22 mouse cellular contexts compared by ENCODE assay signal in the genomic region with DNA sequence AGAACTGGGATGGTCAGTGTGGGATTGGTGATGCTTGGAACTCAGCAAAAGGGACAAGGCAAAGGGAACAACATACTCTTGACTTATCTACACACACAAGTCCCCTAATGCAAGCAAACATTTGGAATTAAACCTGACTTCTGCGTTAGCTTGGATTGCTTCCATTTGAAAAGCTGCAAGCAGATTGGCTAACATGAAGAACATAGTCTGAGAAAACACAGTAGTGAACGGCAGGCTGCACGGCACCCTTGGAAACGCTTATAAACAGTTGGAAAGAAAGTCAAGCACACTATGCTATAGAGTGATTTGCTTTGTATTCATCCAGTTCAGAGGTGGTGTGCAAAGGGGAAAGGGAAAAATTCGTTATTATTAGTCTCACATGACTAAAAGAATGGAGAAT.
A peak's percentile ranks its signal among the peaks of the same experiment; 100 is the strongest.
DNase-seq lines count a peak whose midpoint lies in the region; ATAC-seq and TF ChIP-seq lines count a peak whose summit lies in the region.
"Had no signal": no experiment of that assay in that cellular context is flagged by ENCODE, and none has a peak within 500 bp of the region (broad histone marks: within the 10 kb centered on the region; RNA-seq: fewer than 3 reads in every experiment).

No protein-coding gene starts in this region.

- H3K36me3 ChIP-seq in forebrain, embryonic 14.5 days (ENCODE audit: control insufficient read depth, insufficient read depth, low read length): no peaks in the 10 kb centered on the region
- H3K36me3 ChIP-seq in forebrain, embryonic 13.5 days (ENCODE audit: poor library complexity, severe bottlenecking): no peaks in the 10 kb centered on the region
- no peaks in the 10 kb centered on the region for H3K36me3 ChIP-seq in forebrain, postnatal 0 days (ENCODE audit: insufficient read depth)
- H3K36me3 ChIP-seq in forebrain, embryonic 16.5 days (ENCODE audit: control insufficient read depth, insufficient read depth): no peaks in the 10 kb centered on the region
- H3K36me3 ChIP-seq in heart, embryonic 10.5 days: no peaks in the 10 kb centered on the region
- H3K36me3 ChIP-seq: G1E had no signal

- no peak overlapping the region for H3K4me2 ChIP-seq in forebrain, embryonic 14.5 days (ENCODE audit: low read length)
- no peak overlapping the region for H3K4me2 ChIP-seq in forebrain, embryonic 13.5 days
- H3K4me2 ChIP-seq in forebrain, postnatal 0 days (ENCODE audit: low read depth): no peak overlapping the region
- H3K4me2 ChIP-seq in forebrain, embryonic 16.5 days (ENCODE audit: low read length): no peak overlapping the region

- H3K9ac ChIP-seq in forebrain, embryonic 14.5 days (ENCODE audit: low read length): no peak overlapping the region
- H3K9ac ChIP-seq in forebrain, embryonic 13.5 days: no peak overlapping the region
- no peak overlapping the region for H3K9ac ChIP-seq in forebrain, postnatal 0 days
- no peak overlapping the region for H3K9ac ChIP-seq in forebrain, embryonic 16.5 days (replicated peaks; ENCODE audit: low read depth, low read length)

- DNase-seq in forebrain, embryonic 14.5 days (ENCODE audit: low spot score): peak; percentile 47
- peak; percentile 49 for DNase-seq in forebrain, postnatal 0 days
- DNase-seq in heart, adult 11 months: peak; percentile 62
- DNase-seq in heart, embryonic 10.5 days (ENCODE audit: low spot score): no peak
- peak; percentile 59 for DNase-seq in brain, embryonic 14.5 days (ENCODE audit: low read depth)
- no peak for DNase-seq in gastrocnemius, postnatal 25 days
- DNase-seq: adrenal gland, adult 2 months; adrenal gland, adult 8-10 months; adrenal gland, postnatal 10 days; adrenal gland, postnatal 14 days; adrenal gland, postnatal 25 days; adrenal gland, postnatal 36 days; B cell, adult 2 months; cerebellum, adult 11 months; cerebellum, adult 11-12 months; cerebellum, adult 18-20 months had no signal

- 81% methylated on average over 5 of the region's 5 CpGs for WGBS in forebrain, embryonic 14.5 days
- 70% methylated on average over 5 of the region's 5 CpGs for WGBS in forebrain, embryonic 13.5 days
- WGBS in forebrain, postnatal 0 days: 61% methylated on average over 5 of the region's 5 CpGs
- 56% methylated on average over 5 of the region's 5 CpGs for WGBS in forebrain, embryonic 16.5 days
- 86% methylated on average over 5 of the region's 5 CpGs for WGBS in heart, embryonic 10.5 days

- H3K27me3 ChIP-seq in forebrain, embryonic 14.5 days (replicated peaks; ENCODE audit: control insufficient read depth, insufficient read depth, low read length): no peaks in the 10 kb centered on the region
- no peaks in the 10 kb centered on the region for H3K27me3 ChIP-seq in forebrain, embryonic 13.5 days
- H3K27me3 ChIP-seq in forebrain, postnatal 0 days (ENCODE audit: insufficient read depth, low read length): no peaks in the 10 kb centered on the region
- H3K27me3 ChIP-seq in forebrain, embryonic 16.5 days (replicated peaks; ENCODE audit: control insufficient read depth, insufficient read depth, low read length): no peaks in the 10 kb centered on the region
- no peaks in the 10 kb centered on the region for H3K27me3 ChIP-seq in heart, embryonic 10.5 days (ENCODE audit: insufficient read depth, poor library complexity, severe bottlenecking)

- H3K27ac ChIP-seq in forebrain, embryonic 14.5 days (ENCODE audit: low read depth, low read length): no peak overlapping the region
- H3K27ac ChIP-seq in forebrain, embryonic 13.5 days: no peak overlapping the region
- no peak overlapping the region for H3K27ac ChIP-seq in forebrain, postnatal 0 days (ENCODE audit: low read depth, low read length)
- H3K27ac ChIP-seq in forebrain, embryonic 16.5 days (ENCODE audit: low read length): no peak overlapping the region
- H3K27ac ChIP-seq in heart, embryonic 10.5 days: no peak overlapping the region

- no peak for ATAC-seq in forebrain, embryonic 14.5 days
- no peak for ATAC-seq in forebrain, embryonic 13.5 days
- ATAC-seq in forebrain, postnatal 0 days: no peak
- ATAC-seq in forebrain, embryonic 16.5 days: no peak
- ATAC-seq: activated CD4-positive, CD25-positive, alpha-beta regulatory T cell, adult 4 months; CD4-positive, CD25-positive, alpha-beta regulatory T cell, adult 4 months; Patski had no signal

- no peak overlapping the region for H3K4me3 ChIP-seq in forebrain, embryonic 14.5 days (ENCODE audit: low read depth, low read length)
- no peak overlapping the region for H3K4me3 ChIP-seq in forebrain, embryonic 13.5 days
- no peak overlapping the region for H3K4me3 ChIP-seq in forebrain, postnatal 0 days (ENCODE audit: low read depth, low read length)
- H3K4me3 ChIP-seq in forebrain, embryonic 16.5 days (replicated peaks; ENCODE audit: low read length): no peak overlapping the region
- no peak overlapping the region for H3K4me3 ChIP-seq in heart, embryonic 10.5 days

- no peaks in the 10 kb centered on the region for H3K4me1 ChIP-seq in forebrain, embryonic 14.5 days (ENCODE audit: control insufficient read depth, insufficient read depth, low read length)
- H3K4me1 ChIP-seq in forebrain, embryonic 13.5 days: no peaks in the 10 kb centered on the region
- H3K4me1 ChIP-seq in forebrain, postnatal 0 days (ENCODE audit: insufficient read depth): no peaks in the 10 kb centered on the region
- H3K4me1 ChIP-seq in forebrain, embryonic 16.5 days (replicated peaks; ENCODE audit: control insufficient read depth, insufficient read depth, low read length): 0 out of 2 replicates have a peak, but pooled peaks cover 4% of the 10 kb centered on the region
- no peaks in the 10 kb centered on the region for H3K4me1 ChIP-seq in heart, embryonic 10.5 days

- no peak for TF ChIP-seq CTCF in forebrain, postnatal 0 days (IDR thresholded peaks at IDR 0.05; ENCODE audit: low read depth)
- no peak for TF ChIP-seq CTCF in brain, embryonic 14.5 days (IDR thresholded peaks at IDR 0.05; ENCODE audit: borderline replicate concordance, extremely low read depth, insufficient read depth, insufficient read length)

- no peak for TF ChIP-seq POLR2A in brain, embryonic 14.5 days (IDR thresholded peaks at IDR 0.05; ENCODE audit: borderline replicate concordance, extremely low read depth, insufficient read depth, insufficient read length, poor library complexity, severe bottlenecking)

- H3K9me3 ChIP-seq in forebrain, embryonic 14.5 days (replicated peaks; ENCODE audit: control insufficient read depth, low read length): no peaks in the 10 kb centered on the region
- H3K9me3 ChIP-seq in forebrain, embryonic 13.5 days (replicated peaks): no peaks in the 10 kb centered on the region
- H3K9me3 ChIP-seq in forebrain, postnatal 0 days (ENCODE audit: low read length): no peaks in the 10 kb centered on the region
- no peaks in the 10 kb centered on the region for H3K9me3 ChIP-seq in forebrain, embryonic 16.5 days (ENCODE audit: control insufficient read depth, low read length)
- H3K9me3 ChIP-seq in heart, embryonic 10.5 days: no peaks in the 10 kb centered on the region

Comparison
In these comparisons a context has a peak if more than half of its experiments do, and no peak if none do; other contexts are left out.
1. DNase-seq: peak in forebrain, embryonic 14.5 days (single experiment), forebrain, postnatal 0 days (single experiment), heart, adult 11 months (single experiment) and brain, embryonic 14.5 days (single experiment); none in heart, embryonic 10.5 days (single experiment) and gastrocnemius, postnatal 25 days (single experiment).